Mouse (Mus musculus): ENCODE measurements at regions not wholly inside any gene's neighbourhood (a gene's known extent, or its start where the extent isn't known, plus 50 kb on each side); places are given as distances from the start of the nearest gene placed in this dataset.

GRCm38 (mm10) chr1:35429471-35429870 lies 579.7 kb downstream of the Plekhb2 start:
- DNase-seq = peak; percentile 18

- DNase-seq = no peak
Observed at GRCm38 (mm10) chr1:35435721-35436120, 585.9 kb downstream of the Plekhb2 start.

GRCm38 (mm10) chr1:35447345-35447744 lies 597.6 kb downstream of the Plekhb2 start:
- DNase-seq = no peak

DNA sequence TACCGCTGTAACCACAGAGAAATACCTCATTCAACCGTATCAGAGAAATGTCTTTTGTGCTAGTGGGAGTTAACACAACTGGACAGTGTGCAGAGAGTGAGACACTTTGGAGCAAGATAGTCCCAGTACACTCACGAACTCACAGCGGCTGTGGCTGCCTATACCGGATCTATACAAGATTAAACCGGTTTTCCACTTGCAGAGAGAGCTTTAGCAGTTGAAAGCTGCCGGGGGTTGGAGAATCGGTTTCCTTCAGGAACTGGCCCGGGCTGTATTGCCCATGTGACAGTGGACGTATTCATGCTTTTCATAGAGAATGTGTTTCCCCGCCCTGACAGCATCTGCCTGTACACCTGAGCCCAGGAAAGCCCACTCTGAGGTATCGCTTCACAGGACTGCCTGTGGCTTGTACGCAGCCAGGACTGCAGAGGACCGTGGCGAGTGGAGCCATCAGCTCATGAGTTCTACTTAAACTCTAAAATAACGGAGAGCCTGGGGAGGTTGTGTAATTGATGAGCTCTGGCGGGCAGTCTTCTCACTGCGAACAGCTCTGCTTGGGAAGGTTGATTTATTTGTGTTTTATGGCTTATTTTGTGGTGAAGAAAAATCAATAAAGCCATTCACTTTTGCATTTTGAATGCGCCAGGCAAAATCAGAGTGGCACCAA lies 602.8 kb downstream of the Plekhb2 start:
- DNase-seq = no peak

DNA sequence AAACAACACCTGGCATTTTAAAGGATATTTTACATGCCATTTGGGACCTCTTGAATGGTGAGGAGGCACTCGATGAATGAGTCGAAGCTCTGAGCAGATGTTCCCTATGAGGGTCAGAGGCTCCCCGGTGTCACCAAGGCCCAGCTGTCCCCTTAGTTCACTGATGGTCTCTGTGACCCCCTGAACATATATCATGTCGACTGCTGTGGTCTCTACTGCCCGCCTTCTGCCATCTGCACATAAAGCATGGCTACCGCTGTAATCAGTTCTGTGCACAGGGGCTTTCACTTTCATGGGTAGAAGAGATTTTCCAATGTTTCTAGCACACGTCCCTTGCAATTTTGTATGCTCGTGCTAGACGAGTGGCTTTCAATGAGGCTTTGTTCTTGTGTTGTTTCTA lies 607.8 kb downstream of the Plekhb2 start:
- no peak for DNase-seq

- peak; percentile 11 for DNase-seq
Observed at GRCm38 (mm10) chr1:35465081-35465480, 603.1 kb upstream of the Hs6st1 start.

- DNase-seq = no peak
Observed at GRCm38 (mm10) chr1:35469185-35469753, 598.9 kb upstream of the Hs6st1 start.

DNA sequence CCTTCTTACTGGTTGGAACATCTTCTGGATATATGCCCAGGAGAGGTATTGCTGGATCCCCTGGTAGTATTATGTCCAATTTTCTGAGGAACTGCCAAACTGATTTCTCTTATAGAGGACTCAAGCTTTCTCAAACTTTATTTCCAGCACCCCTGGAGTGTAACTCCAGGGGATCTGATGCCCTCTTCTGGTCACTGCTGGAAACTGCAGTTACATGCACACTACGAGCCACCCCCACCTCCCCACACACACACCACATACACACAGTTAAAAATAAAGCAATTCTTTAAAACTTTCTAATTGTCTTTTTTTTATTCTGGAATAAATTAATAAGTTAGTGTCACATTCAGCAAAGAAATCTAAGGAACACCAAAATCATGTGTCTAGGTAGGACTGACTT lies 589.9 kb upstream of the Hs6st1 start:
- DNase-seq = no peak

DNA sequence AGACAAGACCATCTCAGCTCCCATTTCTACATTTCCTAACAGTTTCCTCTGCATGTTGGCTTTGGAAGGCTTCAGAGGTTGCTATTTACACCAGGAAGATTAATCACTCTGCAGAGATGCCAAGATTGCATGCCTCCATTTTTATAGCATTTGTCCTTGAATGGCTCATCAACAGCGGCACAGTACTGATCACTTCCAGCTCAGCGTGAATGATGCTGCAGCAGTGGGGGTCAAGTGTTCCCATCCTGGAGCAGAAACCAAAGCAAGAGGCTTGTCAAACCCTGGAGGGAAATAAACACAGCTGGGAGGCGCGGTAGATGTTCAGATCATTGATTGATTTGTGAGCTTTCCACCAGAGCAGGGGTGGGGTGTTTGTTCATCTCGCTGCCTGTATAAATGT lies 572.2 kb upstream of the Hs6st1 start:
- DNase-seq = no peak

DNA sequence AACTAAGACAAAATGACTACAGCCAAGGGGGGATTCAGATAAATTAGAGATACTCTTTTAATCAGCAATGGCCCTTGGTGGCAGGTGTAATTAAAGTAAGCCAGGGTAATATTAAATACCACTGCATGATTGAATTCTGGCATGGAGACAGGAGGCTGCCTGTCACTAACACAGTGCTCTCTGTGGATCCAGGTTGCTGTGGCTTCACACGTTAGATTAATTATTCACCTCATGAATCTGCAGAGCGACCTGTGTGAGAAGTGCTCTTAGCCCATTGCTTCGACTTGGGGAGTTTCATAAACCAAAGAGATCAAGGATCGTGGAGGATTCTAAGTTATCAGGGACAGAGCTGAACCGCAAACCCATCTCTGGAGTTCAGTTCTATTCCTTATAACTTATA lies 545.2 kb upstream of the Hs6st1 start:
- no peak for DNase-seq

GRCm38 (mm10) chr1:35523790-35524362 lies 544.3 kb upstream of the Hs6st1 start:
- DNase-seq = peak; percentile 20

- DNase-seq = no peak
Observed at GRCm38 (mm10) chr1:35524788-35525187, 543.4 kb upstream of the Hs6st1 start.

GRCm38 (mm10) chr1:35527750-35528476 lies 540.3 kb upstream of the Hs6st1 start:
- no peak for DNase-seq

GRCm38 (mm10) chr1:35535470-35535869 lies 532.7 kb upstream of the Hs6st1 start:
- no peak for DNase-seq

DNA sequence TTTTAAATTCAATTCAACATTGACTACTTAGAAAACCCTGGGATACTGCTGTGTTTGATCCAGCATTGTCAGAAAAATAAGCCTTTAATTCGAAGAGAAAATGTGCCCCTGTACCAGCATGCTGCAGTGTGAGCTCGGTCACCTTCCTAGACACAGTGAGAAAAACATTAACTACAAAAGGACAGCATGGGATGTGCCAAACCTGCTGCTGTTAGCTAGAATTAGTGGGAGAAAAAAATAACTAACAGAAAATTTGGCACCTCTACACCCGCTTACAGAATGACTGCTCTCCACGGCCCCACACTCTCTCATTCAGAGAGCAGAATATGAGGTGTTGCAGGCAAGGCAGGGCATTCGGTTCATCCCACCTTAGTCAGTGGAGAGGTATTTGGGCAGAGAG lies 531.9 kb upstream of the Hs6st1 start:
- no peak for DNase-seq

GRCm38 (mm10) chr1:35548845-35549244 lies 519.4 kb upstream of the Hs6st1 start:
- DNase-seq = no peak

GRCm38 (mm10) chr1:35551503-35551902 lies 516.7 kb upstream of the Hs6st1 start:
- no peak for DNase-seq

DNA sequence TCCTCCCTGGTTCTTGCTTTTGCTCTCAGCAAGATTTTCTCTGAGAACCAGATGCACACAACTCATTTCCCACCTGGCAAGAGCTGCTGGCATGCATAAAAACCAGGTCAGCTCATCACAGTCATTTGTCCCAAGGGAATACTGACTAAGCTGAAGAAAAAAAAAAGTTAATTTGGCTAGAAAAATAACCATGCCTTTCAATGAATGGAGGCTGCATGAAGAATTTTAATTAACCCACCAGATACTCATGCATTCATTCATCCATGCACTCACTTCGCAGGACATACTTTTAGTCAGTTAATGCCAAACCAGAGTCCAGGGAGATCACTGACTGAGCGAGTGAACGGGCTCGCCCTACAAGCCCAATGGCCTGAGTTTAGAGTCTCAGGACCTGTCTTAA lies 505.4 kb upstream of the Hs6st1 start:
- DNase-seq = no peak

- DNase-seq = peak; percentile 29
Observed at GRCm38 (mm10) chr1:35575203-35575602, 493.0 kb upstream of the Hs6st1 start.

- DNase-seq = no peak
Observed at GRCm38 (mm10) chr1:35579392-35579791, 488.8 kb upstream of the Hs6st1 start.

- no peak for DNase-seq
Observed at GRCm38 (mm10) chr1:35579992-35580391, 488.2 kb upstream of the Hs6st1 start.

DNA sequence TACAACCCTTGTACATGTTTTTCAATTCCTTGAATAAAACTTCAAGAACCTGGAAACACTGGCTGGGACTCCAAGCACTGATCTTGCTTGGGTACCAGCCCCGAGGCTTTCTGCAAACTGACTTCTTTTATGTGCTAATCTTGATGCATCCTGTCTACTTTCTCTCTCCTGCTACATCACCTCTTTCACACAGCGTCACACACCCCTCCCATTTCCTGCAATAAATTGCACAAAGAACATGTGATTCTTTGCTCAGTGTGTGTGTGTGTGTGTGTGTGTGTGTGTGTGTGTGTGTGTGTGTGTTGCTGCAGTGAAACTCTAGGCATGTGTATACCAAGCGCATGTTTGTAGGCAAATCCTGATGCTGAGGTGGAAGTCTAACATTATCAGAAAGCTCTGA lies 487.7 kb upstream of the Hs6st1 start:
- no peak for DNase-seq

DNA sequence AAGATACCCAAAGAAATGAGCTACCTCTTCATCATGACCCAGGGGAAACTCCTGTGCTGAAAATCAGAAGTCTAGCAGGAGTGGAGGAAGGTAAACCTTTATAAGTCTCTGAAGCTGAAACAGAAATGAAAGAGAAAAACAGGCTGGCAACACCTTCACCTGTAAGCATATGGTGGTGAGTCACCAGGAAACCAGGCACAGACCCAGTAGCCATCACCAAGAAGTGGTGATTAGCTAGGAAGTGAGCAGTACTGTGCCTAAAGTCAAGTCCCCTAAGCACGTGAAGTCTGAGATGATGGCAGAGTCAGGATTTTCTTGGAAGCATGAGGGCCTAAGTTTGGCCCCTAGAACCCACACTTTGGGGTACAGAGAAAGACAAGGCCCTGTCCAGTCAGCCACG lies 480.3 kb upstream of the Hs6st1 start:
- DNase-seq = no peak

- DNase-seq = no peak
Observed at GRCm38 (mm10) chr1:35588939-35589338, 479.3 kb upstream of the Hs6st1 start.

Data from right cerebral cortex, postnatal 25 days (tissue).